Mouse (Mus musculus) kidney, postnatal 4 days (tissue): ENCODE data around the gene Cyb5rl.

ENCODE experiments used
- DNase-seq, 2 experiments: peaks; one replicate each; pipeline ENCODE4 v3.0.0; 2021; ENCODE audit warnings: mixed read lengths in 2 of 2

The Cyb5rl gene

GRCm38 (mm10) chr4:107117741-107118385, 51.1 kb downstream of the Cyb5rl start:
- DNase-seq = no peak

DNA sequence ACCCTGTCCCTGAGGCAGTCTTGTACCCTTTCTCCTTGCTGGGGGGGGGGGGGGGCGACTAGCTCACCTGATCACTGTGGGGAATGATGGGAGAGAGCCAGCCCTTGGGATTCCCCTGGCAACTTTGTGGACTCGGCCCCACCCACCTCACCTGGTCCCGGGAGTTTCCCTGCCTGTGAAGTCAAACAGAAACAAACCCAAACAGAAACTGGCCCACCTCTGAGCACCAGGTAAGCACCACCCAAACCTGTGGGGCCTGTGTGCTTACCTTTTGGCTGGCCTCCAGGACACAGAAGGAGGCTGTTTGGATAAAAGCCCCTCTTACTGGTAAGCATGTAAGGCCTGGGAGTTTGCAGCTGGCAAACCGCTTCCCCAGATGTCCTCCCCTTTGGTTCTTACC, 52.3 kb downstream of the Cyb5rl start:
- DNase-seq = no peak

GRCm38 (mm10) chr4:107120676-107121075, 53.9 kb downstream of the Cyb5rl start:
- DNase-seq = no peak

DNA sequence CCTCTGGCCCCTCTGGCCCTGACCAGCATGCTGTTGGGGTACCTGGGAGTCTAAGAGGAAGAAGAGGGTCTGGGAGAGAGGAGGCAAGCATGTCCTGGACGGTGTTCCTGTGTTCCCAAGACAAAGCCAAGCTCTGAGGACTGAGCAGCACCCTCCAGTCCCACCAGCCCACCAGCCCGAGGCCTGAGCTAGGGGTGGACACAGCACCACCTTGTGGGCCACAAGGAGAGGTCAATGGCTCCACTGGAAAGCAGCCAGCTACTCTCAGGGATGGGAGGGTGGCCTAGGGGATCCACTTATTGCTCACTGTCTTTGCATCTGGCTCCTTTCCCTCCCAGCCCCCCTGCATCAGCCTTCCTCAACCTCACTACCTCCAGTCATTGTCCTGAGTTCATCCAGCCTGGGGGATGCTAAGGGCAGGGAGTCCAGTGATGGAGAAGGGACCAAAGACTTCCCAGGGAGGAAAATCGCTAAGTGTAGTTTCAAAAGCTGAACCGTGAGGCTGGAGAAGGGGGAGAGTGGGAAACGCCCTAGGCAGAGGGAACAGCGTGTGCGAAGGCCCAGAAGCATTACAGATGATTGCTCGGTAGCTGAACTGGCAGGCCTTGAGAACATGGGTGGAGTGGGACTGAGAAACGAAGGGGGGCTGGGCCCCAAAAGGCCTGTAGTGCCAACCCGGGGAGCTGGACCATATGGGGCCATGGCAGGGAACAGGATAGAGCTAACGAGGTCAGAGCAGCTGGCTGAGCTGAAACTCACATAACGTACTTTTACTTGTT, 54.6 kb downstream of the Cyb5rl start:
- peak; percentile 71 to 79 for DNase-seq

DNA sequence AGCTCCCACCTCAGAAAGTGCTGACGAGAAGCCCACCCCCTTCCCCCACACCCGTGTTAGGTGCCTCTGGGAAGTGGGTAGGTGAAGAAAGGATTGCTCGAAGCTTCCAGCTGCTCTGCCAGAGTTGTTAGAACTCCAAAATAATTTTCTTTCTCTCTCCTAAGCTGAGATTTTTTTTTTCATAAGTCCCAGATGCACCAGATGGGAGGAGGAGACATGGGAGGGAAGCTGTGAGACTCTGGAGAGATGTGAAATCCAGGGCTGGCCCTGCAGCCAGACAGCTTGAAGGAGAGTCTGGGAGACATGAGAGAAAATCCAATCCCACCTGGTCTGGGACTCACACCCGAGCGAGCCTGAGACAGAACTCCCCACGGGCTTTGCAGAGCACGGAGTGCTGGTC, 57.6 kb downstream of the Cyb5rl start:
- DNase-seq = no peak

DNA sequence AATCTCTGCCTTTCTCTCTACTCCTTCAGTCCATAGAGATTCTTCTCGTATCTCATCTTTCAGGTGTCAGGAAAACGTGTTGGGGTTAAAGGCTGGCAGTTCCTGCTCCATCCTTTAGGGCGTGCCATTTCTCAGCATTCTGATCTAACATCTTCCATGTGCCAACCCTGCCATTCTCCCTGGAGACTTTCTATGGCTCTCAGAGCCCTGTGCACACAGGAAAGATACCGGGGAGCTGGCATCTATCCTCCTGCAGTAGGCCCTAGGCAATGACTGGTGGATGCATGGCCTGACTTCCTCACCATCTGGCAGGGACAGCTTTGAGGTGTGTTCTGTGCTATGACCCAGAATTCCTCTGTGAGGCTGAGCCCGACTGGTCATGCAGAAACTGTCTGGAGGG, 58.3 kb downstream of the Cyb5rl start:
- DNase-seq = no peak

- DNase-seq = no peak
Observed at GRCm38 (mm10) chr4:107126389-107126788, 59.6 kb downstream of the Cyb5rl start.

DNA sequence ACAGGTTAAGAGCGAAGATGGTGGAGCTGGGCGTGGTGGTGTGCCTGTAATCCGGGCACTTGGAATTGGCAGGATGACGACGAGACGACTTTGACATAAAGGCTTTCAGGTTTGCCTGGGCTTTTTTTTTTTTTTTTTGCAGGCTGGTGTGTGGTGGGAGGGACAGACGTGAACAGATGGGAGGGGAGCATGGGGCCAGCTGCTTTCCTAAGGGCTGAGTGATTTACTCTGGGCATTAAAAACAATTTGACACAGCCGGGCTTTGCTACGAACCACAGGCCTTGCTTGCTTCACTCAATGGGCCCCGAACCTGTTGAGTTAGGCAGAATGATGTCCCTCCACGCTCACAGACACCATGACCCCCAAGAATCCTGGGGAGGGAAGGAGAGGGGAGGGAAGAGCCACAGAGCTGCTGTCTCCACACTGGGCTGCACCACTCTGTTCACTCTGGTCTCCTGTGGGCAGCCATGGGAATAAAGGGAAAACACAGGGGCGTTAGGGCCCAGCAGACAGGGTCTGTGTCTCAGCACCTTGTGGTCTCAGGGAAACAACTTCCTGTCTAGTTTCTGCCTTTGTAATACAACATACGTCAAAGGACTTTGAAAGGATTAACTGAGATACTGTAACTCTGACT, 60.2 kb downstream of the Cyb5rl start:
- no peak for DNase-seq

GRCm38 (mm10) chr4:107127901-107128669, 61.3 kb downstream of the Cyb5rl start:
- no peak for DNase-seq

GRCm38 (mm10) chr4:107129373-107129772, 62.6 kb downstream of the Cyb5rl start:
- no peak for DNase-seq

DNA sequence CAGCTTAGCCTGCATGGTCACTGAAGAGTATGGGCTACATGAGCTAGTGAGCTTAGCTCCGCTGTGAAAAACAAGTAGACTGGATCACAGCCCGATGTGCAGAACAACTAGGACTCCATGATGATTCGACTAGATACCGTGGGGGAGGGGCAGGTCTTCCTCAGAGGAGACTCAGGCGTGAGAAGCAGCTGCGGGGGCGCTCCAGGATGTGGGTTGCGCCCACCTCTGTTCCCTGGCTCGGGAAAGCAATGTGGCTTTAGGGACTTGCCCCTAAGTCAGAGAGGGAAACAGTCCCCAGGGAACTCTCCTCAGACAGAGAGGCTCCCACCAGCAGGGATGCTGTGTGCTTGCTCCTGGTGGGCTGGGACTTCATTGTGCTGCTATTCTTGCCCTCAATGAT, 63.7 kb downstream of the Cyb5rl start:
- DNase-seq = peak; percentile 67 to 79

- no peak for DNase-seq
Observed at GRCm38 (mm10) chr4:107134891-107135290, 68.1 kb downstream of the Cyb5rl start.

DNA sequence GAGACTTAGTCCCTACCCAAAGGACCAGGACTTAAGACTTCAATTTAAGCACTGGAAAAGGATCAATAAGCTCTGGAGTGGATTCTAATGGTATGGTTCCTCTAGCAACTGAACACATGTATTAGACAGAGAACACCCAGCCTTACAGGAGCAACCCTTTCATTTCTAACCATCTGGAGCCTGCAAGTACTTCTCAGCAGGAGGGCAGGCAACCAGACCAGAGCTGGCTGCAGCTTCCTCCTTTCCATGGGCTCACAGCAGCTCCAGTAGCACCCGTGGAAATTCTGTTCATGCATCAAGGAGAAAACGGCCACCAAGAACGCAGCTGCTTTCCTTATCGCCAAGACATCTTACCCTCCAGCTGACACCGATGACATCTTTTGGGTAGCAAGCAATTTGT, 68.9 kb downstream of the Cyb5rl start:
- no peak for DNase-seq

- DNase-seq = no peak
Observed at GRCm38 (mm10) chr4:107136531-107136930, 69.7 kb downstream of the Cyb5rl start.
